ENCODE assay signal across 7 mouse cellular contexts in genomic region chr10:41518981-41519618, GRCm38 (mm10). TPM values are rescaled to one million over a fixed set of nuclear protein-coding genes. Genes with fewer than 3 reads are reported as not detected.
DNase-seq lines count a peak whose midpoint lies in the region; ATAC-seq lines count a peak whose summit lies in the region.

TSS of gene Cd164 (plus strand) at chr10:41519414.

- intact Hi-C loops in gastrocnemius, postnatal 36 days (cut with DNase I): loop anchor here (1.0 to 5.0 kb wide), 2 partner anchors 83 to 165 kb away; no protein-coding TSS in a partner anchor
- intact Hi-C loops in left cerebral cortex, postnatal 25 days (cut with DNase I): loop anchor here (1.0 to 10.0 kb wide), 4 partner anchors 159 to 776 kb away; no protein-coding TSS in a partner anchor

- no peaks in the 10 kb centered on the region for H3K9me3 ChIP-seq in intestine, embryonic 15.5 days
- H3K9me3 ChIP-seq in midbrain, embryonic 10.5 days (replicated peaks): no peaks in the 10 kb centered on the region

- H3K4me2 ChIP-seq in intestine, embryonic 15.5 days (replicated peaks): peak within 1 kb of the TSS; percentile 73

- H3K27me3 ChIP-seq in intestine, embryonic 15.5 days (replicated peaks): no peaks in the 10 kb centered on the region
- no peaks in the 10 kb centered on the region for H3K27me3 ChIP-seq in midbrain, embryonic 10.5 days (ENCODE audit: low read depth, poor library complexity, severe bottlenecking)

- 0 out of 2 replicates have a peak, but pooled peaks cover 7% of the 10 kb centered on the region for H3K4me1 ChIP-seq in intestine, embryonic 15.5 days (replicated peaks)
- peaks cover 34% of the 10 kb centered on the region for H3K4me1 ChIP-seq in midbrain, embryonic 10.5 days

- no peaks in the 10 kb centered on the region for H3K36me3 ChIP-seq in intestine, embryonic 15.5 days
- H3K36me3 ChIP-seq in midbrain, embryonic 10.5 days: peaks cover 17% of the 10 kb centered on the region

- peak within 1 kb of the TSS; percentile 96 for H3K4me3 ChIP-seq in intestine, embryonic 15.5 days (replicated peaks)
- H3K4me3 ChIP-seq in midbrain, embryonic 10.5 days: peak within 1 kb of the TSS; percentile 74

- 0% methylated on average over 68 of the region's 69 CpGs for WGBS in intestine, embryonic 15.5 days
- under 1% methylated on average over 69 of the region's 69 CpGs for WGBS in midbrain, embryonic 10.5 days

- peak within 1 kb of the TSS; percentile 94 for H3K9ac ChIP-seq in intestine, embryonic 15.5 days

- peak within 1 kb of the TSS; percentile 94 for H3K27ac ChIP-seq in intestine, embryonic 15.5 days
- peak within 1 kb of the TSS; percentile 100 for H3K27ac ChIP-seq in midbrain, embryonic 10.5 days (replicated peaks)

- ATAC-seq in intestine, embryonic 15.5 days: peak; percentile 95

- peak; percentile 93 to 95 for DNase-seq in adrenal gland, adult 18-20 months (ENCODE audit: low spot score in 2 of 2)
- peak; percentile 97 for DNase-seq in embryo, embryonic 11 days
- peak; percentile 88 to 91 for DNase-seq in gastrocnemius, postnatal 36 days
- peak; percentile 92 to 94 for DNase-seq in left cerebral cortex, postnatal 25 days (ENCODE audit: low spot score in 2 of 2)
- peak; percentile 96 for DNase-seq in midbrain, embryonic 10.5 days (ENCODE audit: low spot score)
- DNase-seq in right cerebral cortex, postnatal 4 days: peak; percentile 91

RNA-seq across cellular contexts. Expression of gene Cd164, which starts in this region (rescaled TPM):
- total RNA-seq in adrenal gland, adult 18-20 months (2021): 100 to 1,000 TPM; 213 to 232 TPM
- total RNA-seq in gastrocnemius, postnatal 36 days (2021): 100 to 1,000 TPM; 122 to 130 TPM
- 166 and 185 TPM in 2 replicates for polyA plus RNA-seq in intestine, embryonic 15.5 days (2015; fragmentation: Nextera tagmentation; extraction: Ambion mirVana)
- total RNA-seq in left cerebral cortex, postnatal 25 days (2021): 10 to 100 TPM; 59.5 to 61.3 TPM
- 98.5 and 108 TPM in 2 replicates for polyA plus RNA-seq in midbrain, embryonic 10.5 days (2016; fragmentation: Nextera tagmentation; extraction: Ambion mirVana)

Comparison
In these comparisons a context has a peak if more than half of its experiments do, and no peak if none do; other contexts are left out.
1. Peak in every context shown above with its lines: DNase-seq, ATAC-seq, H3K4me3 ChIP-seq and H3K27ac ChIP-seq.